Mouse (Mus musculus) small intestine, adult 2 months (tissue): ENCODE data around the gene Havcr1.

Experiments used
- CTCF ChIP-seq: fragments of 200-500 bp; IDR thresholded peaks from 2 replicates; pipeline ENCODE4 v1.5.1; 2012; ENCODE audit warnings: low read depth, mild to moderate bottlenecking, control low read depth, inconsistent platforms, low read length, moderate library complexity, mixed read lengths; ENCODE audit not compliant: insufficient replicate concordance, insufficient read length; ENCODE audit errors: extremely low read depth
- POLR2A ChIP-seq: fragments of 200-500 bp; IDR thresholded peaks from 2 replicates; pipeline ENCODE4 v1.6.1; 2012; ENCODE audit warnings: low read depth, mild to moderate bottlenecking, control low read depth, inconsistent platforms, low read length, moderate library complexity

- TF ChIP-seq CTCF (no peak), POLR2A (no peak)
These were observed 36.0 kb upstream of the Havcr1 start for GRCm38 (mm10) chr11:46698830-46699229.
